Mouse (Mus musculus) left cerebral cortex, postnatal 10 days (tissue): Measurements from ENCODE around the gene Clmp. TPM values are rescaled to one million over a fixed set of nuclear protein-coding genes. Genes with fewer than 3 reads are reported as not detected.

Experiments
- DNase-seq, 2 experiments: peaks; one replicate each; pipeline ENCODE4 v3.0.0; 2021 to 2022; ENCODE audit warnings: low spot score in 2 of 2, mixed read lengths in 1 of 2; ENCODE audit errors: extremely low spot score in 1 of 2
- intact Hi-C: fragments of 180-260 bp; cut with DNase I; formaldehyde crosslinking; loops from one replicate; pipeline ENCODE4 v1.15.1; 2025
- total RNA-seq, 2 experiments: library from RNA; stranded (reverse); gene quantifications; 2 replicates each; pipeline ENCODE4 v1.2.3; 2021

The Clmp gene
- total RNA-seq, 2 experiments from 2014 or later: 50.0 to 59.1 TPM

- peak in 1 of 2 experiments; percentile 61 for DNase-seq
- intact Hi-C loops: no loop called here
Observed at GRCm38 (mm10) chr9:40807289-40807920, 121.6 kb downstream of the Clmp start.

DNA sequence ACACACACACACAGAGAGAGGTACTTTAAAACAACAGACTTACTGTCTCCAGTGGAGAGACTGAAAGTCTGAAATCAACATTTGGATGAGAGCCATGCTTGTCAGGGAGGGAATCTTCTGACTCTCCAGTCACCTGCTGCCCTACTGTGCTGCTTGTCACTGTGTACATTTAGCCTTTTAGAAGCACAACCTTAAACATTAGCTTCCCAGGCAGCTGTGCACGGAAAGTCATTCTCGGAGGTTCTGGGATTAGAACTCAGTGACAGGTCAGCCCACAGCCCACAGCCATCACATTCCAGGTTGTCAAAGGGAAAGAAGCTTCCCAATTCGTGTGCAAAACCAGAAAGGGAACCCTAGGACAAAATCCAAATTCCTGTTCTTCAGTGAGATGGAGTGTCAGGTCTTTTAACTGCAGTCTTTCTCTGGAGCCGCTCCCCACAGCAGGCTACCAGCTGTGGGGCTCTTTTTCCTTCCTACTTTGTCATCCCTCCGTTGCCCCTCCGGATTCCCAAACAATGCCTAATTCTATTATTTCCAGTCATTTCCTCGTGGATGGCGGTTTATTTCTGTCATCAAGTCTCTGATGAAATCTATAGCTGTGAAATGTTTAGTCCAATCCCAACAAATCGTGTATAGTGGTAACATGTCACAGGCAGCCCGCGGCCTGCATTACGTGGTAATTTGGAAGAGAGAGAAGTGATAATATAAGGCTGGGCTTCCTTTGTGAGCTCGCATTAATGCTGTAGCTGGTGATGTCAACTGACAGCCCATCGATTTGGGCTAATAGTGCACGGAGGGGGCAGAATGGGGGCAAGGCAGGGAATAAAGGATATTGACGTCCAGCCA lies 122.5 kb downstream of the Clmp start:
- no peak for DNase-seq
- intact Hi-C loops: no loop called here

DNA sequence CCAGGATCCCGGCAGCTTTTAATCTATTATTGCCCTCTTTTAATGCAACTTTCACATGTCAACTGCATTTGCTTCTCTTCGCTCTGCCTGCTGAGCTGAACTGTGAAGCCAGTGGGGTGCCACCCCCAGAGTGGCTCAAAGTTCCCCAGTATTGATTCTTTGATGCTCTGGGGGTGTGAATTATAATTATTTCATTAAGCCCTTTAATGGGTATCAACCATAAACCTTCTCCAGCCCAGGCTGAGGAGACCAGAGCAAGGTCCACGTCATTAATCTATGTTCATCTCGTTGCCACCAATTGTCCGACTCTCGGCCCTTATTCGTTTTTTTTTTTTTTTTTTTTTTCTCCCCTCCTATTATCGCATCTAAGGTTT lies 123.1 kb downstream of the Clmp start:
- DNase-seq: no peak
- intact Hi-C loops: no loop called here

DNA sequence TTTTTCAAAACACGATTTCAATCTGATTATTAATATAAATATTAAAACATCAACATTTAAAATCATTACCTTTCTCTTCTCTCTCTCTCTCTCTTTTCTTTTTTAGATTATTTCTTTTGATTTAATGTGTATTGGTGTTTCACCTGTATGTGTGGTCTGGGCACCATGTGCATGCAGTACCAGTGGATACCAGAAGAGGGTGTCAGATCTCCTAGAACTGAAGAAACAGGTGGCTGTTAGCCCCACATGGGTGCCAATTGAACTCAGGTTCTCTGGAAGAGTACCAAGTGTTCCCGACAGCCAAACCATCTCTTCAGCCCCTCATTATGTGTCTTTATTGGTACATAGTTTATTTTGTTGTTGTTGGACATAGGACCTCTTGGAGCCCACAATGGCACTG lies 126.1 kb downstream of the Clmp start:
- DNase-seq: no peak
- intact Hi-C loops: no loop called here

DNA sequence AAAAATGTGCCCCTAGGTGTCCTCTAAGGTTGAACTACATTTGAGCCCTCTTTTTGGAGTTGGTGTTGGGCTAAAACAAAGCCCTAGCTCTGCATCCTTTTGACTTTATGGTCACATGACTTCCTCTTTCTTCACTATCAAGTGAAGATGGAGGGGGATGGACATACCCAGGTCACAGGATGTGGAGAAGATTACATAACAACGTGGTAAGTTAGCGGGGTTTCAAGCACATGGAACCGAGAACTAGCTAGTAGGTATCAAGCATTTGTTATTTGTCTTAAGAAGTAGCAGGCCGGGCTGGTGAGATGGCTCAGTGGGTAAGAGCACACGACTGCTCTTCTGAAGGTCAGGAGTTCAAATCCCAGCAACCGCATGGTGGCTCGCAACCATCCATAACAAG lies 128.3 kb downstream of the Clmp start:
- no peak for DNase-seq

DNA sequence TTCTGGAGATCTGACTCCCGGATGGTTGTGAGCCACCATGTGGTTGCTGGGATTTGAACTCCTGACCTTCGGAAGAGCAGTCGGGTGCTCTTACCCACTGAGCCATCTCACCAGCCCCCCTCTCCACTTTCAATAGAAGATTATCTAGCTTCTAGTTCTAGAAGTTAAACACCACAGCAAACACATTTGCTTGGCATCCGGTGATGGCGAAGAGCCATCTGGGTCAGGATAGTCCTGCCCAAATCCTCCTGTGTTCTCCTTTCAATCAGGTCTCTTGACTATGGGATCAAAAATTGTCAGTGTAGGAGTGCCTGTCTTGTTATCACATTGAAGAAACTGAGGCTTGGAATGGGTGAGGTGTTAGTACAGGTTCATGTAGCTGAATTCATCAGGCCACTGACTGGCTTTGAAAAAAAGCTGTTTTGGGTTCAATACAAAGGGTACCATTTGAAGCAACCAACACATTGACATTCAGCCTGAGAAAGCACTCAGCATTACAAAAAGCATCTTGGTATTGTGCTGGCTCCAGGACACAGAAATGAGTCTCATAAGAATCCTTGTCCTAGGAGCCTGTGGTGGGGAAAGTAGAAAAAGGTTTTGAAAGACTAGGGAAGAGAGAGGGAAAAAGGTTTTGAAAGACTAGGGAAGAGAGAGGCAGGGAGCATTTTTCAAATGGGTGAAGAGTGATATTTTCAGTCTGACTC lies 131.7 kb downstream of the Clmp start:
- intact Hi-C loops: no loop called here
- no peak for DNase-seq

More for the DNA sequence above, 128.3 kb downstream of the Clmp start:
- intact Hi-C loops: no loop called here

GRCm38 (mm10) chr9:40825601-40826000 lies 139.8 kb downstream of the Clmp start:
- DNase-seq: no peak
- intact Hi-C loops: no loop called here

- DNase-seq: no peak
- intact Hi-C loops: no loop called here
Observed at GRCm38 (mm10) chr9:40827366-40827765, 141.6 kb downstream of the Clmp start.

- peak; percentile 60 to 78 for DNase-seq
- intact Hi-C loops: loop anchor here (1.0 to 5.0 kb wide), 3 partner anchors 148 to 358 kb away; no protein-coding TSS in a partner anchor
Observed at GRCm38 (mm10) chr9:40834569-40834968, 148.8 kb downstream of the Clmp start.

Other genes with a start within 250 kb of the Clmp start
- gene Gramd1b, start 154.6 kb upstream of the Clmp start, total RNA-seq: 100 to 1,000 TPM; 128 to 136 TPM
- not detected for gene Gm21915, start 15.3 kb upstream of the Clmp start, total RNA-seq
- gene Hspa8, start 115.0 kb downstream of the Clmp start, total RNA-seq: 1,000 to 10,000 TPM; 2,142 to 2,231 TPM
- not detected for gene Bsx, start 188.2 kb downstream of the Clmp start, total RNA-seq